Mouse (Mus musculus) liver, postnatal 0 days (tissue): ENCODE data around the gene Shisa5. TPM values are rescaled to one million over a fixed set of nuclear protein-coding genes. Genes with fewer than 3 reads are reported as not detected.

ENCODE experiments used
- ATAC-seq: fragments of 200-750 bp; cut with Nextera tagmentation; 2 replicates; pipeline ENCODE4 v1.8.0; 2017; ENCODE audit warnings: mild to moderate bottlenecking, moderate library complexity
- DNase-seq: peaks from one replicate; pipeline ENCODE4 v3.0.0-alpha.2; 2016
- H3K27ac ChIP-seq: fragments of 300-500 bp; sonication (generic); 2 replicates; pipeline ENCODE4 v1.5.1; 2014; ENCODE audit warnings: antibody characterized with exemption, moderate library complexity, mild to moderate bottlenecking, low read depth
- H3K27me3 ChIP-seq: fragments of 300-500 bp; sonication (generic); 2 replicates; pipeline ENCODE4 v1.6.1; 2014; ENCODE audit warnings: low read length, control low read depth, mixed read lengths; ENCODE audit not compliant: insufficient read depth
- H3K36me3 ChIP-seq: fragments of 300-500 bp; sonication (generic); replicated peaks from 2 replicates; pipeline ENCODE4 v1.6.1; 2014; ENCODE audit warnings: mild to moderate bottlenecking, control low read depth, low read length, moderate library complexity, mixed read lengths; ENCODE audit not compliant: insufficient read depth
- H3K4me1 ChIP-seq: fragments of 300-500 bp; sonication (generic); 2 replicates; pipeline ENCODE4 v1.6.1; 2014; ENCODE audit warnings: antibody characterized with exemption, mild to moderate bottlenecking, control low read depth; ENCODE audit not compliant: insufficient read depth
- H3K4me2 ChIP-seq: fragments of 300-500 bp; sonication (generic); 2 replicates; pipeline ENCODE4 v1.6.1; 2014; ENCODE audit warnings: low read depth, mild to moderate bottlenecking, low read length, moderate library complexity, mixed read lengths
- H3K4me3 ChIP-seq: fragments of 300-500 bp; sonication (generic); 2 replicates; pipeline ENCODE4 v1.5.1; 2014; ENCODE audit warnings: low read depth, low read length
- H3K9ac ChIP-seq: fragments of 300-500 bp; sonication (generic); replicated peaks from 2 replicates; pipeline ENCODE4 v1.6.1; 2014; ENCODE audit warnings: mild to moderate bottlenecking, moderate library complexity
- H3K9me3 ChIP-seq: fragments of 300-500 bp; sonication (generic); 2 replicates; pipeline ENCODE4 v1.6.1; 2016; ENCODE audit warnings: mild to moderate bottlenecking, control low read depth, low read length, mixed read lengths
- CTCF ChIP-seq: sonication (generic); IDR thresholded peaks from 2 replicates; pipeline ENCODE4 v1.5.1; 2016; ENCODE audit warnings: antibody characterized with exemption, low read depth
- EP300 ChIP-seq: IDR thresholded peaks from 2 replicates; pipeline ENCODE4 v1.6.1; 2016; ENCODE audit warnings: antibody characterized with exemption, low read depth, mild to moderate bottlenecking
- WGBS: fragments of 180-500 bp; shearing (Covaris S2); extraction: QIAGEN DNeasy Blood & Tissue Kit; methylation state at CpG from one replicate; pipeline ENCODE4 v1.1.7; 2014; ENCODE audit not compliant: insufficient replicate concordance; 5-methylcytosine and 5-hydroxymethylcytosine counted together
- polyA plus RNA-seq: library from polyadenylated mRNA; unstranded; fragments of >200 nt; fragmentation: Nextera tagmentation; extraction: Ambion mirVana; gene quantifications from 2 replicates; pipeline ENCODE4 v1.2.1, GENCODE M21; 2015

Shisa5 gene
- polyA plus RNA-seq, 1 experiment from 2014 or later, result 35.0 TPM

GRCm38 (mm10) chr9:109059136-109059903 lies 21.0 kb downstream of the Shisa5 start, which contains the start of gene Trex1:
Gene Trex1 (minus strand): TSS chr9:109059734.
- Histone ChIP-seq H3K27ac (peak within 1 kb of the TSS; percentile 93), H3K4me3 (peak within 1 kb of the TSS; percentile 51), H3K4me1 (peaks cover 33% of the 10 kb centered on the region), H3K9ac (peak within 1 kb of the TSS; percentile 76), H3K4me2 (peak within 1 kb of the TSS; percentile 77), H3K9me3 (no peaks in the 10 kb centered on the region), H3K36me3 (peaks cover 38% of the 10 kb centered on the region), H3K27me3 (no peaks in the 10 kb centered on the region)
- DNase-seq (peak; percentile 90), ATAC-seq (peak; percentile 93)
- WGBS, result 2% methylated on average over 15 of the region's 15 CpGs
- peak; percentile 99 for TF ChIP-seq CTCF
- no peak for TF ChIP-seq EP300

GRCm38 (mm10) chr9:109060184-109060897 lies 22.0 kb downstream of the Shisa5 start:
- Histone ChIP-seq H3K27ac (no peak overlapping the region), H3K36me3 (peaks cover 47% of the 10 kb centered on the region)
- DNase-seq, result peak; percentile 43

GRCm38 (mm10) chr9:109060898-109061295 lies 22.5 kb downstream of the Shisa5 start:
- TF ChIP-seq CTCF, result no peak
- no peak for TF ChIP-seq EP300
- no peak overlapping the region for H3K27ac ChIP-seq
- ATAC-seq (no peak), DNase-seq (no peak)
- H3K36me3 ChIP-seq, result peaks cover 53% of the 10 kb centered on the region
- 83% methylated on average over 5 of the region's 5 CpGs for whole genome bisulfite sequencing
- H3K4me1 ChIP-seq, result peaks cover 20% of the 10 kb centered on the region
- H3K27me3 ChIP-seq, result no peaks in the 10 kb centered on the region
- no peak overlapping the region for H3K4me3 ChIP-seq
- H3K4me2 ChIP-seq, result no peak overlapping the region
- H3K9me3 ChIP-seq, result no peaks in the 10 kb centered on the region
- H3K9ac ChIP-seq, result no peak overlapping the region

More at GRCm38 (mm10) chr9:109060184-109060897, 22.0 kb downstream of the Shisa5 start:
- whole genome bisulfite sequencing, result 84% methylated on average over 16 of the region's 16 CpGs
- no peak overlapping the region for H3K9ac ChIP-seq
- no peak overlapping the region for H3K4me3 ChIP-seq
- H3K4me2 ChIP-seq, result peak overlapping the region; percentile 77; the same call in 1 of the 2 replicates
- no peaks in the 10 kb centered on the region for H3K27me3 ChIP-seq
- peaks cover 26% of the 10 kb centered on the region for H3K4me1 ChIP-seq
- no peak for ATAC-seq
- H3K9me3 ChIP-seq, result no peaks in the 10 kb centered on the region
- TF ChIP-seq EP300, result no peak
- TF ChIP-seq CTCF, result no peak

- H3K36me3 ChIP-seq, result peaks cover 70% of the 10 kb centered on the region
- no peak overlapping the region for H3K4me2 ChIP-seq
- peaks cover 6% of the 10 kb centered on the region for H3K4me1 ChIP-seq
- ATAC-seq (peak; percentile 62), DNase-seq (no peak)
- peak overlapping the region; percentile 39; the same call in 1 of the 2 replicates for H3K27ac ChIP-seq
- TF ChIP-seq CTCF (peak; percentile 48), EP300 (no peak)
- H3K9me3 ChIP-seq, result no peaks in the 10 kb centered on the region
- H3K4me3 ChIP-seq, result no peak overlapping the region
- no peaks in the 10 kb centered on the region for H3K27me3 ChIP-seq
- WGBS, result 83% methylated on average over 3 of the region's 3 CpGs
- no peak overlapping the region for H3K9ac ChIP-seq
Measured at GRCm38 (mm10) chr9:109068095-109068735, 29.9 kb downstream of the Shisa5 start.

GRCm38 (mm10) chr9:109073661-109074573 lies 35.6 kb downstream of the Shisa5 start, which contains the start of gene Atrip:
Gene Atrip (minus strand): TSS chr9:109074124.
- peak within 1 kb of the TSS; percentile 84 for H3K4me3 ChIP-seq
- peaks cover 24% of the 10 kb centered on the region for H3K36me3 ChIP-seq
- TF ChIP-seq CTCF (no peak), EP300 (no peak)
- ATAC-seq, result peak; percentile 100
- peak within 1 kb of the TSS; percentile 73 for H3K27ac ChIP-seq
- peak within 1 kb of the TSS; percentile 86 for H3K9ac ChIP-seq
- no peaks in the 10 kb centered on the region for H3K27me3 ChIP-seq
- peak within 1 kb of the TSS; percentile 94 for H3K4me2 ChIP-seq
- 1% methylated on average over 57 of the region's 57 CpGs for WGBS
- peak; percentile 93 for DNase-seq
- no peaks in the 10 kb centered on the region for H3K9me3 ChIP-seq
- H3K4me1 ChIP-seq, result peaks cover 11% of the 10 kb centered on the region
